Mouse (Mus musculus): Measurements from ENCODE around the gene Zkscan5. TPM values are rescaled to one million over a fixed set of nuclear protein-coding genes. Genes with fewer than 3 reads are reported as not detected.
"Not testable (repeated sequence)": the region's sequence is repeated elsewhere in the genome, so short reads cannot be mapped to it uniquely, and the experiment has no call there.

Gene Zkscan5
- polyA plus RNA-seq, 1 experiment = 2.8 TPM

DNA sequence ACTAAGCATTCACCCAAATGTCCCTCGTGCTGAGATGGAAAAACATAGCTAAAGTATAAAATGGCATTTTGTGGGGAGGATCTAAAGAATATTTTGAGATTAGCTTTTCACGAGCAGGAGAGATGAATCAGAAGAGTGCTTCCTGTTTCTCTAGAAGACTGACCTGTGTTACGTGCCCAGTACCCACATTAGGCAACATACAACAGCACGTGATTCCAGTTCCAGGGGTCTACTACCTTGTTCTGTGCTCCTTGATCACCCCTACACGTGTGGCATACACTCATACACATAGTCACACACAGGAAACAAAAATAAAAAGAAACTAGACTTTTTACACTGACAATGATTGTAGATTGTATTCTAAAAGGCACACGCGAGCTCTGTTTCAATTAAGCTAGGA is 4.0 kb upstream of the Zkscan5 start:
- WGBS = 60% methylated on average over 7 of the region's 7 CpGs
- Histone ChIP-seq H3K4me1 (ENCODE audit: control insufficient read depth, insufficient read depth, insufficient read length) (peaks cover 6% of the 10 kb centered on the region), H3K27ac (ENCODE audit: insufficient read depth, low read length) (no peak overlapping the region), H3K4me3 (ENCODE audit: extremely low read depth, insufficient read depth, insufficient read length) (no peak overlapping the region), H3K27me3 (ENCODE audit: control insufficient read depth, insufficient read depth, low read length) (no peaks in the 10 kb centered on the region), H3K36me3 (ENCODE audit: control insufficient read depth, insufficient read depth, low read length) (peaks cover 14% of the 10 kb centered on the region)
- TF ChIP-seq CTCF (IDR thresholded peaks at IDR 0.05; ENCODE audit: extremely low read depth, insufficient read depth, insufficient read length, insufficient replicate concordance) = no peak
- no peak for TF ChIP-seq POLR2A (IDR thresholded peaks at IDR 0.05; ENCODE audit: low read depth, low read length)
- DNase-seq (ENCODE audit: low read depth in 1 of 2, low spot score in 2 of 2) = no peak

DNA sequence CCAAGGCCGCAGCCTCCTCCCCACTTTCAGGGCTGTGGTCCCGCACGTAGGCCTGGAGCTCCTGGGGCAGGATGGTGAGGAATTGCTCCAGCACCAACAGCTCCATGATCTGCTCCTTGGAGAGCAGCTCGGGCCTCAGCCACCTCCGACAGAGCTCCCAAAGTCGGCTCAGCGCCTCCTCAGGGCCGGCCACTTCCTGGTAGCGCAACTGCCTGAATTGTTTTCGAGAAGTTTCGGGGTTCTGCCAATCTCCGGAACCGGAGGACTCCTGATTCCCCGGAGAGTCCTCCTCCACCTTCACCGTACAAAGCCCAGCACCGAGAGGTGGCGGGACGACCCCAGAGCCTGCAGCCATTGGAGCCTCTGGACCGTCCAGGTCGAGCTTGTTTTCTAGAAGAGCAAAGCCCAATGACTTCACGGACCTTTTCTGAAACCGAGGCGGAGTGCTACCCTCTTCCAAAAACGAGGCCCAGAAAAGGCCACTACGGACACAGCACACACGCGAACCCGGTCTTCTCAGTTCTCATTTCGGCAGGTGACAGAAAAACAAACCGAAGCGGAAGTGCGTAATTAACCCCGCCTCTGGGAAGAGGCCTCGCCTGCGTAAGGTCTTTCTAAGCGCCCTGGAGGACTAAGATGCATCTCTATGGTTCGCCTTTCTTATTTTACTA is 2.9 kb upstream of the Zkscan5 start, which contains the start of gene Zkscan14:
Gene Zkscan14 (minus strand): TSS at position 548 of the 671 bp plus-strand sequence.
- WGBS = under 1% methylated on average over 37 of the region's 37 CpGs
- Histone ChIP-seq H3K36me3 (ENCODE audit: control insufficient read depth, insufficient read depth, low read length) (peaks cover 9% of the 10 kb centered on the region), H3K4me1 (ENCODE audit: control insufficient read depth, insufficient read depth, insufficient read length) (peaks cover 7% of the 10 kb centered on the region), H3K27ac (ENCODE audit: insufficient read depth, low read length) (peak within 1 kb of the TSS; percentile 95), H3K4me3 (ENCODE audit: extremely low read depth, insufficient read depth, insufficient read length) (peak within 1 kb of the TSS; percentile 90), H3K27me3 (ENCODE audit: control insufficient read depth, insufficient read depth, low read length) (no peaks in the 10 kb centered on the region)
- TF ChIP-seq POLR2A (IDR thresholded peaks at IDR 0.05; ENCODE audit: low read depth, low read length) (peak; percentile 75), CTCF (IDR thresholded peaks at IDR 0.05; ENCODE audit: extremely low read depth, insufficient read depth, insufficient read length, insufficient replicate concordance) (no peak)
- peak; percentile 81 to 92 for DNase-seq (ENCODE audit: low read depth in 1 of 2, low spot score in 2 of 2)

DNA sequence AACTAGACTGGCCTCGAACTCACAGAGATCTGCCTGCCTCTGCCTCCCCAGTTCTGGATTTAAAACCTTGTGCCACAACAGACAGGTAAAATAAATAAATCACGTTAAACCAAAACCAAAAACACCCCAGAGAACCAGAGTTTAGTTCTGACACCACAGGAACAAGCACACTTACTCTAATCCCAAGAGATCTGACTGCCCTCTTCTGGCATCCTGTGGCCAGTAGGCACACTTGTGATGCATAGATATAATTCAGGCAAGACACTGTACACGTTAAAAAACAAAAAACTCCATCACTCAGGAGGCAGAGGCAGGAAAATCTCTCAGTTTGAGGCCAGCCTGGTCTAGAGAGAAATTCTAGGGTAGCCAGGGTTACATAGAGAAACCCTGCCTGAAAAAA is 1.9 kb upstream of the Zkscan5 start:
- peaks cover 9% of the 10 kb centered on the region for H3K36me3 ChIP-seq (ENCODE audit: control insufficient read depth, insufficient read depth, low read length)
- peaks cover 7% of the 10 kb centered on the region for H3K4me1 ChIP-seq (ENCODE audit: control insufficient read depth, insufficient read depth, insufficient read length)
- no peaks in the 10 kb centered on the region for H3K27me3 ChIP-seq (ENCODE audit: control insufficient read depth, insufficient read depth, low read length)
- H3K27ac ChIP-seq (ENCODE audit: insufficient read depth, low read length) = no peak overlapping the region
- no peak overlapping the region for H3K4me3 ChIP-seq (ENCODE audit: extremely low read depth, insufficient read depth, insufficient read length)
- no peak for DNase-seq (ENCODE audit: low read depth in 1 of 2, low spot score in 2 of 2)
- 46% methylated on average over 3 of the region's 3 CpGs for WGBS
- no peak for TF ChIP-seq POLR2A (IDR thresholded peaks at IDR 0.05; ENCODE audit: low read depth, low read length)
- no peak for TF ChIP-seq CTCF (IDR thresholded peaks at IDR 0.05; ENCODE audit: extremely low read depth, insufficient read depth, insufficient read length, insufficient replicate concordance)

DNA sequence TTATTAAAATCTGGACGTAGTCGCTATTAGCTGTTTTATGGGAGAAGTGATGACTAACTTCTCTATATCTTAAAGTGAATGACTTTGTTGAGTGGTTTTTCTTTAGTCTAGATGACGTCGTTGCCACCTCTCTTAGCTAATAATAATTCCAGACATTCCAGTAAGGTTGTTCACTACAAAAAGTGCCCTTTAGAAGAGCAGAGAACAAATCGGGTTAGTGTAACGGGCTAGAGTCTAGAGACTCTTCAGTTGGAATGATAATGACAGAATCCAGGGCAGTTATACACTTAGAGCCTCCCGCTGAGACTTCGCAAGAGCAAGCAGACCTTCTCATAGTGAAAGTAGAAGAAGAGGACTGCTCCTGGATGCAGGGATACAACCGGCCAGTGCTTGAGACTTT is 679 bp downstream of the Zkscan5 start:
- Histone ChIP-seq H3K4me3 (ENCODE audit: extremely low read depth, insufficient read depth, insufficient read length) (peak overlapping the region; percentile 13), H3K36me3 (ENCODE audit: control insufficient read depth, insufficient read depth, low read length) (peaks cover 1% of the 10 kb centered on the region; the same call in 1 of the 2 replicates), H3K27me3 (ENCODE audit: control insufficient read depth, insufficient read depth, low read length) (no peaks in the 10 kb centered on the region), H3K27ac (ENCODE audit: insufficient read depth, low read length) (no peak overlapping the region), H3K4me1 (ENCODE audit: control insufficient read depth, insufficient read depth, insufficient read length) (peaks cover 7% of the 10 kb centered on the region)
- DNase-seq (ENCODE audit: low read depth in 1 of 2, low spot score in 2 of 2) = no peak
- 21% methylated on average over 9 of the region's 9 CpGs for WGBS
- no peak for TF ChIP-seq POLR2A (IDR thresholded peaks at IDR 0.05; ENCODE audit: low read depth, low read length)
- TF ChIP-seq CTCF (IDR thresholded peaks at IDR 0.05; ENCODE audit: extremely low read depth, insufficient read depth, insufficient read length, insufficient replicate concordance) = no peak

DNA sequence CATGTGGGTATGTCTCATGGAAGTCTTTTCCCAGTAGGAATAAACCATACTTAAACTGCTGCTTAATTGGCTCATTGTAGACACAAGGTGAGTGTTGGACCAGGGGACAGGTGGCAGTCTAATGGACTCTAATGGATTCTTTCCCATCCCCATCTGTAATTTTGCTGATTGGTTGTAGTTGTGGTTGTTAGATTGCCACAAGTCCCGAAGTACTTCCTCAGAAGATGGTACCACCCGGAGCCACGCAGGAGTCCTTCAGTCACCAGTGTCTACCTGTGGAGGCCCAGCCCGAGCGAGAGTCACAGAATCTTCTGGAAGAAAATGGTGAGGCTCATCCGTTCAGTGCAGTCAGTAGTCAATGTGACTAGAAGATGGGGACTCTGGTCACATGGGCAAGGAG is 3.0 kb downstream of the Zkscan5 start:
- Histone ChIP-seq H3K4me3 (ENCODE audit: extremely low read depth, insufficient read depth, insufficient read length) (no peak overlapping the region), H3K27ac (ENCODE audit: insufficient read depth, low read length) (no peak overlapping the region), H3K36me3 (ENCODE audit: control insufficient read depth, insufficient read depth, low read length) (peaks cover 2% of the 10 kb centered on the region; the same call in 1 of the 2 replicates), H3K4me1 (ENCODE audit: control insufficient read depth, insufficient read depth, insufficient read length) (peaks cover 6% of the 10 kb centered on the region), H3K27me3 (ENCODE audit: control insufficient read depth, insufficient read depth, low read length) (no peaks in the 10 kb centered on the region)
- TF ChIP-seq CTCF (IDR thresholded peaks at IDR 0.05; ENCODE audit: extremely low read depth, insufficient read depth, insufficient read length, insufficient replicate concordance) = no peak
- no peak for TF ChIP-seq POLR2A (IDR thresholded peaks at IDR 0.05; ENCODE audit: low read depth, low read length)
- no peak for DNase-seq (ENCODE audit: low read depth in 1 of 2, low spot score in 2 of 2)
- WGBS = 96% methylated on average over 6 of the region's 6 CpGs

DNA sequence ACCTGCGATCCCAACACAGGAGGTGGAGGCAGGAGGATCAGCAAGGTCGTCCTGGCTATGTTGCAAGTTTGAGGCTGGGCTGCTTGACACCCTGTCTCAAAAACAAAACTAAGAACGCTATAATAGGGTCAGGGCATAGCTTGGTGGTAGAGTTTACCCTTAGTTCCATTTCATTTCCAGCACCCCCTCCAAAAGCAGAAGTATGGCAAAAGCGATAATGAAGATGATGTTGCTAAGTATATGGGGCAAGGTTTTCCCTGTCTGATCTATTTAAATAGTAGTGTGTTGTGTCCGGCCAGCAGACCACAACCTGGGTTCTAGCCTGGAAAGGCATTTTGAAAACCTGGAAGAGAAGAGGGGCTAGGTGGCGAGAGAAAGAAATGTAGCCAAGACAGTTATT is 3.6 kb downstream of the Zkscan5 start:
- TF ChIP-seq CTCF (IDR thresholded peaks at IDR 0.05; ENCODE audit: extremely low read depth, insufficient read depth, insufficient read length, insufficient replicate concordance) (no peak), POLR2A (IDR thresholded peaks at IDR 0.05; ENCODE audit: low read depth, low read length) (no peak)
- peaks cover 6% of the 10 kb centered on the region for H3K4me1 ChIP-seq (ENCODE audit: control insufficient read depth, insufficient read depth, insufficient read length)
- H3K27me3 ChIP-seq (ENCODE audit: control insufficient read depth, insufficient read depth, low read length) = no peaks in the 10 kb centered on the region
- DNase-seq (ENCODE audit: low read depth in 1 of 2, low spot score in 2 of 2) = no peak
- H3K27ac ChIP-seq (ENCODE audit: insufficient read depth, low read length) = no peak overlapping the region
- H3K36me3 ChIP-seq (ENCODE audit: control insufficient read depth, insufficient read depth, low read length) = peaks cover 5% of the 10 kb centered on the region
- 96% methylated on average over 6 of the region's 6 CpGs for WGBS
- H3K4me3 ChIP-seq (ENCODE audit: extremely low read depth, insufficient read depth, insufficient read length) = no peak overlapping the region

DNA sequence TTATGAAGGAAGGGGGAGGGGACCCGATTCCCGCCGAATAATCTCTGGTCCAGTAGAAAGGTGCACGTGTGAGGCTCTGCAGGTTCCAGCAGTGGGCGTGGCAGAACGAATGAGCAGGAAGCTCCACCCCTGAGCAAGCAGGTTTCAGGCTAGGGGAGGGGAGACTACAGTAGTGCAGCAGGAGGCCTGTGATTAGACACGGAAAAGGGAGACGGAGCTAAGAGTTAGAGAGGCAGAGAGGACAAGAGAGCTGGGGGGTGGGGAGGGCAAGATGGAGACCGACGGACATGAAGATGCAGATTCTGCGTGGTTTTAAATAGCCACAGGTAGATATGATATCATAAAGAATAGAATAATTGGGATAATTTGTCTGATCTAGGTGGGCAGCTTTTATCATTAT is 4.0 kb downstream of the Zkscan5 start:
- H3K36me3 ChIP-seq (ENCODE audit: control insufficient read depth, insufficient read depth, low read length); H3K27ac ChIP-seq (ENCODE audit: insufficient read depth, low read length); DNase-seq (ENCODE audit: low read depth in 1 of 2, low spot score in 2 of 2); H3K4me1 ChIP-seq (ENCODE audit: control insufficient read depth, insufficient read depth, insufficient read length); H3K27me3 ChIP-seq (ENCODE audit: control insufficient read depth, insufficient read depth, low read length); H3K4me3 ChIP-seq (ENCODE audit: extremely low read depth, insufficient read depth, insufficient read length): not testable (repeated sequence)
- 87% methylated on average over 11 of the region's 11 CpGs for WGBS

Data from spleen, adult 2 months (tissue).